Mouse (Mus musculus): ENCODE measurements around the gene Noa1. TPM values are rescaled to one million over a fixed set of nuclear protein-coding genes. Genes with fewer than 3 reads are reported as not detected.

Noa1 gene
- 9.6 and 10.9 TPM in 2 replicates for polyA plus RNA-seq (2012; rRNA removed)

GRCm38 (mm10) chr5:77309924-77310772 lies at the start of gene Noa1, which contains the start of gene Polr2b:
Gene Noa1 (minus strand): TSS chr5:77310084.
Gene Polr2b (plus strand): TSS chr5:77310147.
- Histone ChIP-seq H3K36me3 (ENCODE audit: control insufficient read depth, insufficient read depth, low read length) (peaks cover 14% of the 10 kb centered on the region), H3K4me1 (ENCODE audit: control insufficient read depth, insufficient read depth, insufficient read length, low read length) (peaks cover 10% of the 10 kb centered on the region), H3K4me3 (ENCODE audit: low read depth, low read length) (peak within 1 kb of the TSS; percentile 70), H3K27ac (ENCODE audit: insufficient read depth, low read depth, low read length) (peak within 1 kb of the TSS; percentile 71), H3K27me3 (ENCODE audit: control insufficient read depth, insufficient read depth, low read length) (no peaks in the 10 kb centered on the region)
- under 1% methylated on average over 85 of the region's 85 CpGs for WGBS
- TF ChIP-seq POLR2A (IDR thresholded peaks at IDR 0.05; ENCODE audit: low read depth, low read length) (peak; percentile 51; the same call in 1 of the 2 replicates), CTCF (IDR thresholded peaks at IDR 0.05; ENCODE audit: extremely low read depth, insufficient read length, insufficient replicate concordance, low read depth, low read length) (no peak)

- H3K27ac ChIP-seq (ENCODE audit: insufficient read depth, low read depth, low read length), result peak overlapping the region; percentile 76
- peaks cover 9% of the 10 kb centered on the region for H3K4me1 ChIP-seq (ENCODE audit: control insufficient read depth, insufficient read depth, insufficient read length, low read length)
- no peaks in the 10 kb centered on the region for H3K27me3 ChIP-seq (ENCODE audit: control insufficient read depth, insufficient read depth, low read length)
- H3K4me3 ChIP-seq (ENCODE audit: low read depth, low read length), result peak overlapping the region; percentile 6
- TF ChIP-seq POLR2A (IDR thresholded peaks at IDR 0.05; ENCODE audit: low read depth, low read length), result no peak
- WGBS, result 5% methylated on average over 10 of the region's 10 CpGs
- H3K36me3 ChIP-seq (ENCODE audit: control insufficient read depth, insufficient read depth, low read length), result no peaks in the 10 kb centered on the region
Observed at GRCm38 (mm10) chr5:77358347-77358746, 48.5 kb upstream of the Noa1 start.

GRCm38 (mm10) chr5:77357405-77358149 lies 47.7 kb upstream of the Noa1 start:
- H3K27ac ChIP-seq (ENCODE audit: insufficient read depth, low read depth, low read length), result peak overlapping the region; percentile 76
- peak overlapping the region; percentile 58 for H3K4me3 ChIP-seq (ENCODE audit: low read depth, low read length)
- no peak for TF ChIP-seq CTCF (IDR thresholded peaks at IDR 0.05; ENCODE audit: extremely low read depth, insufficient read length, insufficient replicate concordance, low read depth, low read length)
- 0 out of 2 replicates have a peak, but pooled peaks have one; percentile 19 for TF ChIP-seq POLR2A (IDR thresholded peaks at IDR 0.05; ENCODE audit: low read depth, low read length)
- WGBS, result 11% methylated on average over 22 of the region's 22 CpGs
- no peaks in the 10 kb centered on the region for H3K36me3 ChIP-seq (ENCODE audit: control insufficient read depth, insufficient read depth, low read length)
- peaks cover 9% of the 10 kb centered on the region for H3K4me1 ChIP-seq (ENCODE audit: control insufficient read depth, insufficient read depth, insufficient read length, low read length)
- no peaks in the 10 kb centered on the region for H3K27me3 ChIP-seq (ENCODE audit: control insufficient read depth, insufficient read depth, low read length)

- 74% methylated on average over 19 of the region's 19 CpGs for WGBS
- no peak for TF ChIP-seq CTCF (IDR thresholded peaks at IDR 0.05; ENCODE audit: extremely low read depth, insufficient read length, insufficient replicate concordance, low read depth, low read length)
- TF ChIP-seq POLR2A (IDR thresholded peaks at IDR 0.05; ENCODE audit: low read depth, low read length), result no peak
- Histone ChIP-seq H3K27ac (ENCODE audit: insufficient read depth, low read depth, low read length) (peak overlapping the region; percentile 17), H3K36me3 (ENCODE audit: control insufficient read depth, insufficient read depth, low read length) (no peaks in the 10 kb centered on the region), H3K4me1 (ENCODE audit: control insufficient read depth, insufficient read depth, insufficient read length, low read length) (peaks cover 9% of the 10 kb centered on the region), H3K27me3 (ENCODE audit: control insufficient read depth, insufficient read depth, low read length) (no peaks in the 10 kb centered on the region), H3K4me3 (ENCODE audit: low read depth, low read length) (no peak overlapping the region)
Observed at GRCm38 (mm10) chr5:77355307-77356265, 45.7 kb upstream of the Noa1 start.

DNA sequence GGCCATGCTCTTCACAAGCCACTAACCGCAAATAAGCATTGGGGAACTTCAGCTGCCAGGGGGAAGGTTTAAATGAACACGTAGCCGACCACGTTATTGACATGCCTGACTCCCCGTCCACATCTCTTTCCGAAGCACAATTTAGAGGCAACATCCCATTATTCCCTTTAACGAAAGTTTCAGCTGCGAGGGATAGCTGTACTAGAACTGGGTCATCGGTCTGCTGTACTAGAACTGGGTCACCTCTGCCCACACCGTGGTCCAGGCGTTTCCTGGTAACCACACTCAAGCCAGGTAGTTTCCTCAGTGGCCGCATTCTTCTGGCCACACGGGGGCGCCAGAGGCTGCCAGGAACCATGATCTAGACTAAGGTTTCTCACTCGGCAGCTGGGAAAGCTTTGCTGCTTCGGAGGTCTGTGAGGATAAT lies 44.5 kb upstream of the Noa1 start:
- no peaks in the 10 kb centered on the region for H3K27me3 ChIP-seq (ENCODE audit: control insufficient read depth, insufficient read depth, low read length)
- H3K4me3 ChIP-seq (ENCODE audit: low read depth, low read length), result no peak overlapping the region; the same call in 1 of the 2 replicates
- 7% methylated on average over 16 of the region's 16 CpGs for WGBS

DNA sequence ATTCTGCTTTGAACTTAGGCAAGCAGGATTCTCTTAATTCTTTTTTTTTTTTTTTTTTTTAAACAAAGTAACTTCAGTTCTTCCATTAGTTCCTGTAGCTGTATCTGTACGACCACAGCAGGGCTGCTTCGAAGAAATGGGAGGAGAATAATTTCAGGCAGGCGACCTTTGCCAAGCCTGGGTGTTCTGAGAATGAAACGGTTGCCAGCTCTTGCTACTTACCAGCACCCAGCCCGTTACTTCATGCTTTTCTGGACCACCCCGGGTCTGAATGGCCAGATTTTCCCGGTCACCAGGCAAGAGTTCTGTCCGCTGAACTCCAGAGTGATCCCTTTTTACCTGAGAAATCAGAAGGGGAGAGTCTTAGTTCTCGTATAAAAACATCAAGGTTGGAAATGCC lies 41.8 kb upstream of the Noa1 start:
- TF ChIP-seq POLR2A (IDR thresholded peaks at IDR 0.05; ENCODE audit: low read depth, low read length) (no peak), CTCF (IDR thresholded peaks at IDR 0.05; ENCODE audit: extremely low read depth, insufficient read length, insufficient replicate concordance, low read depth, low read length) (no peak)
- H3K4me1 ChIP-seq (ENCODE audit: control insufficient read depth, insufficient read depth, insufficient read length, low read length), result peaks cover 5% of the 10 kb centered on the region; the same call in 1 of the 2 replicates
- no peak overlapping the region for H3K27ac ChIP-seq (ENCODE audit: insufficient read depth, low read depth, low read length)
- H3K27me3 ChIP-seq (ENCODE audit: control insufficient read depth, insufficient read depth, low read length), result no peaks in the 10 kb centered on the region
- 72% methylated on average over 9 of the region's 9 CpGs for WGBS
- no peak overlapping the region for H3K4me3 ChIP-seq (ENCODE audit: low read depth, low read length)
- H3K36me3 ChIP-seq (ENCODE audit: control insufficient read depth, insufficient read depth, low read length), result peaks cover 31% of the 10 kb centered on the region

More for the DNA sequence above, 44.5 kb upstream of the Noa1 start:
- peak; percentile 99 for TF ChIP-seq CTCF (IDR thresholded peaks at IDR 0.05; ENCODE audit: extremely low read depth, insufficient read length, insufficient replicate concordance, low read depth, low read length)
- TF ChIP-seq POLR2A (IDR thresholded peaks at IDR 0.05; ENCODE audit: low read depth, low read length), result peak; percentile 22; the same call in 1 of the 2 replicates
- no peak overlapping the region for H3K27ac ChIP-seq (ENCODE audit: insufficient read depth, low read depth, low read length)
- peaks cover 7% of the 10 kb centered on the region for H3K36me3 ChIP-seq (ENCODE audit: control insufficient read depth, insufficient read depth, low read length)
- H3K4me1 ChIP-seq (ENCODE audit: control insufficient read depth, insufficient read depth, insufficient read length, low read length), result peaks cover 9% of the 10 kb centered on the region

All from small intestine, adult 2 months (tissue).